Mouse (Mus musculus): Measurements from ENCODE around the gene Fgfr3.

GRCm38 (mm10) chr5:33731051-33731450 is 9.6 kb downstream of the Fgfr3 start:
- no peak for TF ChIP-seq CTCF (IDR thresholded peaks at IDR 0.05; ENCODE audit: extremely low read depth, insufficient read depth, low read length)
- no peak for TF ChIP-seq POLR2A (IDR thresholded peaks at IDR 0.05; ENCODE audit: extremely low read depth, insufficient read depth, low read length)
